Mouse (Mus musculus): ENCODE results near the gene Herc6.

DNA sequence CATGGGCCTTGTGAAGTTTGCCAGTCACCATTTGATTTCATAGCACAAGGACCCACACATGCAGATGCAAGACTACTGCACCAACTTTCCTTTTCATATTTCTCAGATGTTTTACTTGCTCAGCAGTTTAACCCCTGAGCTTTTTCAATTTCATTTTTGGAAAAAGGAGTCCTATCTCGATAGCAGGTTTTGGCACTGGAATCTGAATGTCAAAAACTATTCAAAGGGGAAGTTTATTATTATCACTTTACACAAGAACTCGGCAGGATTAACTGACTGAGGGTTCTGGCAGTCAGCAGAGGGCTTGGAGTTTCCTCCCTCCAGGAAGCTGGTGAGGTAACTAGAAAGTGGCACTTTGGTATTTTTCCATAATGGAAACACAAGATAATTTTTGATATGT, 47.4 kb upstream of the Herc6 start:
- TF ChIP-seq CTCF (IDR thresholded peaks at IDR 0.05; ENCODE audit: low read depth) (no peak), EP300 (IDR thresholded peaks at IDR 0.05; ENCODE audit: low read depth) (no peak)
